Mouse (Mus musculus) urinary bladder, adult 2 months (tissue): ENCODE data around the gene Gpr141. TPM values are rescaled to one million over a fixed set of nuclear protein-coding genes. Genes with fewer than 3 reads are reported as not detected.
"Not testable (repeated sequence)": the region's sequence is repeated elsewhere in the genome, so short reads cannot be mapped to it uniquely, and the experiment has no call there.

Experiments used
- DNase-seq: peaks from one replicate; pipeline ENCODE4 v3.0.0; 2022; ENCODE audit warnings: low spot score
- polyA plus RNA-seq: library from polyadenylated mRNA; depleted of rRNA; stranded (reverse); fragments of >200 nt; gene quantifications from 2 replicates; pipeline ENCODE4 v1.2.3, GENCODE M21; 2012; rRNA removed

Gene Gpr141
- 0.36 and 0.66 TPM in 2 replicates for polyA plus RNA-seq

DNA sequence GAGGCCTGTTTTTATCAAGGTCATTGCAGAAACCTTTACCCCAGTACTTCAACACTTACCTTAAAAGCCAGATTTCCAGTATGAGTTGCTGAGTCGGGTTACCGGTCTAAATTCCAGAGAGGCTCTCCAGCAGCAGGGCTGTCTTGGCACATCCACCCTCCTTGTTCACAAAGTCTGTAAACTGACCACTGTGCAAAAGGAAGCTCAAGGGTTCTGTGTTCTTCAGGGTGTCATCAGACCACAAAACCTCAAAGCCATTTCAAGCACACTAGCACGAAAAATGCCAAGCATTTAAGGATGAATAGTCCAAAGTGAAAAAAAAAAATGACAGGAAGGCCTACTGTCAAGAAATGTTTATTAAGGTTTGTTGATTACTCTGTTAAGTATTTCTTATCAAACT lies at the start of gene Gpr141:
TSS of gene Gpr141 (minus strand) at position 187 of the 400 bp plus-strand sequence.
- DNase-seq, result no peak

DNA sequence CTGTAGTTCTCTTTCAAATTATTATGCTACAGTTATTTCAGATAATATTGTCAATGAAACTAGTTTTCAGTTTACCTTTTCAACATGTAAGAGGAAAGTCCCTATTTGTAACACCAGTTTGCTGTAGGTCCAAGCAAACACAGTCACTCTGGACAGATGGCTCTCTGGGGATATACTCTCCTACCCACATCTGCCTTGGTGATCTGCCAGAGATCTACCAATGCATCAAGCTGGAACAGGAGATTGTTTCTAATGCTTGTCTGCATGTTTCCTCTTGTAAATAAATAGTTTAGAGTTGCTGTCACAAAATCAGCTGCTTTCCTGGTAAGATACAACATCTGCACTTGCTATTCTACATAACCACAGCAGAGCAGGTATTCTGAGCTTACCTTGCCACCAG lies 40.2 kb upstream of the Gpr141 start:
- no peak for DNase-seq

DNA sequence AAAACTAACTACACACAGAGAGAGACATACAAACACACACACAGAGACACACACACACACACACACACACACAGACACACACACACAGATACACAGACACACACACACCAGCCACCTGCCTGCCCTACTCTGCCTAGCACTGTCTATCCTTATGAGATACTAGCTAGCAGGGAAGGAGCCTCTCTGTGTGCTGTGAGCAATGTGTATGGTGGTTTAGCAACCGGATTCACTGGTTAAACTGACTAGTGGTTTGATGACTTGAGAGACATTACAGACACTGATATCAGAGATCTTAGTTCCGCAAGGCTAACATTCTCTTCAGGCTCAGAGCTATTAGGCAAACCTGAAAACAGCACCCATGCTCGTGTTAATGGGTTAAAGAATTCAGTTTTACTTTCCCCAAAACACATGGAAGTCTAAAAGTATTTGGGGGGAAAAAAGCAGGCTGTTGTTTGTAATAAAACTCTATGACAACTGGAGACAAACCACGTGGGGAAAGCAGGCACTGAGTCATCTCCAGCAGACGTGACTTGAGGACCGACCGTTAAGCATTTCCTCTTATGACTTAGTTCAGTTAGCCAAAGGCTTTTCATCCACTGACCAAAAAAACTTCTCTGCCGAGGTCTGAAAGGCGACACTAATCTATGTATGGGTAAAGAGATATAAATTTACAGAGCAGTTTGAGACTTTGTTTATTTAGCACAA lies 30.7 kb upstream of the Gpr141 start:
- no peak for DNase-seq

DNA sequence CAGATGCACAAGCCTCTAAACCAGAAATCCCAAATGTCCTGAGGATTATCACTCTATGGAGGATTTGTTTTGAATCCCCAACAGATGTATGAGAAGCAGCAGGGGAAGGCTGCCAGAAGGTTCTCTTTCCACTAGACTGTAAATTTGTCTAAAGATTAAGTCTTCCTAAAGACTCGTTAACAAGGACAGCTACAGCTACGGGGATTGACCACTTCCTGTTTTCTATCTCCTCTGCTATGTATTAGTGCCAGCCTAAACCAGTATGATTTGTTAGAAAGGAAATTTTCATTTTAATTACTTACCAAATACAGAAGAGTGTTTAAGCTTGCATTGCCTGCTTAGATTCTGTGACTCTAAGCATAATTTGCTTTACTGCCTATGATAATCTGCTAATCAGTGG lies 30.0 kb upstream of the Gpr141 start:
- no peak for DNase-seq

DNA sequence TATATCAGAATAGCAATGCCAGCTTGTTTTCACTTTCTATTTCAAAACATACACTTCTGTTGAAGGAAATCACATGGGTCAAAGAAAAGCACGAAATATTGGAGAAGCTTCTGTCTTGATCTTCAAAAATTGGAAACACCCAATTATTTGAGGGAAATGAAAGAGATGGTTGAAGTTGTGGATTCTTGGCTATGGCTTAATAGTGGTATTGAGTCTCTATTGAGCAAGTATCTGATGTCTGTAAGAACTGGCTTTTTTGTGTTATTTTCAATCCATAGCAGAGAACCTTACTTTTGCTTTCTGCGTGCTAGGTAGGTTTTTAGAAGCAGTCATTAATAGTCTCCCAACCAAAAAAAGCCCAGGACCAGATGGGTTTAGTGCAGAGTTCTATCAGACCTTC lies 19.4 kb upstream of the Gpr141 start:
- DNase-seq, result no peak

DNA sequence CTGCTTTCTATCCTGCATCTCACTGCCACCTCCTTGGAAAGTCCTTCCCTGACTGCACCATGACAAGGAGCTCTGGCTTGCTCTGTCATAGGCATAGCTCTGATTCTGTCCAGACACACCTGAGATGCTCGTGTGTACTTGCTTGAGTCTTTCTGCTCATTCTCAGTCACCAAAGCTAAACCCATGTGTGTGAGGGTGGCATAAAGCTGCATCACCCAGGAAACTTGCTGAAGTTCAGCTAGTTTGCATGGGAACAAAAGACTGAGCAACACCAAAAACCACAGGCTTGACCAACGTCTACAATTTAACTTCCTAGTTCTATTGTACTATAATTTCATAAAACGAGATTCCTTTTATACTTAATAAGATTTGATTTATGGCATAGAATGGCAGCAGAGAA lies 18.6 kb upstream of the Gpr141 start:
- DNase-seq, result no peak

DNA sequence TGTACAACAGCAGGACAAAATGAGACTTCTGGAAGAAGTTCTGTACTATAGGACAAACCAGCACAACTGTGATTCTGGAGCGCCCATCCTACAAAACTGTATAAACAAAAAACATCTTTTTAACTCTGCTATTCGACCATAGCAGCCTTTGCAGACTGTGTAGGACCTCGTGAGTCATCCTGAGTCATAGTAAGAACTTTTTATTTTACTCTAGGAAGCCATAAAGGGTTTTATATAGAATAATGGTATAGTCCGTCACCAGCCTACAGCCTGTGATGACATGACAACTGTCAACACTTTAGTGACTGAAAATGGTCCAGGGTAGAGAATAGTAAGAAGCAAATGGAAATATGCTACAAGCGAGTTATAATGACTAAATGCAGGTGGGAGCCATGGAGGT lies 17.6 kb upstream of the Gpr141 start:
- DNase-seq, result no peak

DNA sequence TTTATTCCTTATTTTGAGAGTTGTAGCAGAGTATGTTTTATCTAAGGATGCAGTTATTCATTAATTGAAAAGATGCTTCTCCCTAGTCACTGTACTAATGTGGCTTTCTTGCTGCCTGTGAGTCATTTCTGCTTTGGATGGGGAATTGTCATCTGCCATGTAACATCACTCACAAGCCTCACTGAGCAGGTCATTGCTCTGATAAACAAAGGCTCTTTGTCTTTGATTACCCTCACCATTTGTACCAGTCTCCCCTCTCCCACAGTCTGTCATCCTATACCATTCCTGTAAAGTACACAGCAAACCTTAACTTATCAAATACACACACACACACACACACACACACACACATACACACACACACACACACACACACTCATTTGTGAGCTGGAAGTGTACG lies 16.1 kb upstream of the Gpr141 start:
- no peak for DNase-seq

DNA sequence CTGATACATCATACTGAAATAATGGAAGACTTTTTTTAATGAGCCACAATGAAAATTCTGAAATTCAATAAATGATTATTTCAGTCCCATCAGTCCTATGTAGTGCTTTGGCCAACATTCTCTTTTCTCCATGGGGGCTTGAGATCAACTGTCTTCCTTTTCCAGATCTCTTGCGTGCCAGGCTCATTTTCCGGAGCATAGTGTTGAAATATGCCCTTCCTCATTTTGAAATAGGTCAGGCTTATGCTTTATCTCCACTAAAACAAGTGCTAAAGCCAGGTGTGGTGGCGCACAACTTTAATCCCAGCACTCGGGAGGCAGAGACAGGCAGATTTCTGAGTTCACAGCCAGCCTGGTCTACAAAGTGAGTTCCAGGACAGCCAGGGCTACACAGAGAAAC lies 6.5 kb upstream of the Gpr141 start:
- DNase-seq, result no peak

DNA sequence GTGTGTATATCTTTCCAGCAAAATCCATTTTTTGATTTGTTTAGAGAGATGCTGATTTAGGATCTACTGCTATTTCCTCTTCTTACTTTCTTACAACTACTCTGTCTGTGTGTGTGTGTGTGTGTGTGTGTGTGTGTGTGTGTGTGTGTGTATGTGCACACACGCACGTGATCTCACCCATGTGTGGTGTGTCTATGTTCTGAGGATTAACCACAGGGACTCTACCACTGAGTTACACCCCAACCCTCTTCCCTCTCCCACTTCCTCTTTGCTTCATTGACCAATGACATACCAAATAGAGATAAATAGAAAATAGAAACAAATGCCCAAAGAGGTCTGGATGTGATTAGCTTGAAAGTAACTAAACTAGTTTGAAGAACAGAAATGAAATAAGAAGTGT lies 4.0 kb upstream of the Gpr141 start:
- no peak for DNase-seq

DNA sequence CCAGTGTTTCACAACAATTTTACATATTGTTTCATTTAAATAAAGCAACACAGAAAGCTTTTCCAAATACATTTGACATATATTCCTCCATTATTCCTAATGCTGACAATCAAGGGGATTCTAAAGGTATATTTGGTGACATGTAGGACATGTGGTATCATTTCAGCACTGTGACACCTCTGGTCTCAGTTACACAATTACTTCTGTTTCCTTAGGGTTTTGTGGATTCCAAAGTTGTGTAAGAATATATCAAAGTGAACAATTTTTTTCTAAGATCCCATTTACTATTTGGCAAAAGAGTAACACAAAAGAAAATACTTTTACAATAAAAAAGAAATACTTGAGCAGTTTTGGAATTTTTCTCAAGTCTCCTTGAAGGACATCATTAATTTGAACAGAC lies 2.4 kb downstream of the Gpr141 start:
- DNase-seq, result no peak

DNA sequence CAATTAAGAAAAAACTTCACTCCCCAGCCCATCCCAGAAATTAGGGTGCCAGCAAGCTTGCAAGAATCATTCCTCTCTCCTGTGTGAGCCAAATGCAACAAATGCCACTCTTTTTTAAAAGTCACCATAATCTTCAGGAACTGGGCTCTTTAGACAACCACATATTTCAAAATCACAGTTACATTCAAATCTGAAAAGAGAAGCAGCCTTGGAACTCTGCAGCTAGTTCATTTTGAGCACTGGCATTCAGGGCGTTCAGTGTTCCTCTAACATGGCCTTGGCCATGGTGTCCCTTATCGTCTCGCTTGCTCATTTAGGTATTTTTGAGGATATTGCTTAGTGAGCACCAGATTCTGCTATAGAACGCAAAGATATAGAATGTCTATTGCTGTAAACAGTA lies 4.1 kb downstream of the Gpr141 start:
- no peak for DNase-seq

DNA sequence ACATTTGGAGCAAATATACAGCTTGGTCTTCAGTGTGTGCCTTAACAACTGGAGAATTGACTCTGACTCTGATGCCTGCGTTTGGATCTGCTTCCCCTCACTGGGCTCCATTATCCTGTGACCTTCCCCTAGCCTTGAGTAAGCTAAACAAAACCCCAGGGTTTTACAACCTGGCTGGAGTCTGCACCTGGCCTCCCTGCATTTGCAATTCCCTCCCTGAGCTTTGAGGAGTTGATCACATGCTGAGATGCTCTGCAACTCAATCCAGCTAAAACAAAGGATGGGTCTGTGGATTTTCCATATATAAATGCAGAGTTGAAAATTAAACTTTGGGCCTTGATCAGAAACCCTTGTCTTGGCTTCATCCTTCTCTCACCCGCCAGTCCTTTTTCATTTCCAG lies 4.8 kb downstream of the Gpr141 start:
- no peak for DNase-seq

DNA sequence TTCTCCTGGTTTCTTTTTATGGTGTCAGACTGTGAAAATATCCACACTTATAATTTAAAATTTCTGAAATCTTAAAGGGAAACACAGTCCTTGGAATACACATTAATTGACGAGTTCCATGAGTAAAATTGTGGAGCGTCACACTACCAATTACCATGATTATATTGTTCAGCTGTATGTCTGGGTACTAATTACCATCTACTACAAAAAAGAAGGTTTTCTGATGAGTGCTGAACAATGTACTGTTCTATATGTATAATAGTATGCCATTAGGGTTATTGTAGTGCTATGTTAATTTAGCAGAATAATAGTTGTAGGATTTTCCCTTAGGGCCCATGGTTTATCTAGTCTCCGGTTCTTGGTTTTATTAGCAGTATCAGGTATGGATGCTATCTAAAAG lies 29.1 kb downstream of the Gpr141 start:
- no peak for DNase-seq

DNA sequence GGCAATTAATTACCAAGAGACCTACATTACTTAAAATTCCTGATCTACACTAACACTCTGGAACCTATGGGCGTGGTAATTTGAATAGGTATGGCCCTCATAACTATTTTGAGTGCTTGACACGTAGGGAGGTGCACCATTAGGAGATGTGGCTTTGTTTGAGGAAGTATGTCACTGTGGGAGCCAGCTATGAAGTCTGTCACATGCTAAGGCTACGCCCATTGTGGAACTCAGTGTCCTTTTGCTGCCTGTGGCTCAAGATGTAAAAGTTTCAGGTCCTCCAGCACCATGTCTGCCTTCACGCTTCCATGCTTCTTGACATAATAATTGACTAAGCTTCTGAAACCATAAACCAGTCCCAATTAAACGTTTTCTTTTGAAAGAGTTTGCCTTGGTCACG lies 29.6 kb downstream of the Gpr141 start:
- DNase-seq, result no peak

DNA sequence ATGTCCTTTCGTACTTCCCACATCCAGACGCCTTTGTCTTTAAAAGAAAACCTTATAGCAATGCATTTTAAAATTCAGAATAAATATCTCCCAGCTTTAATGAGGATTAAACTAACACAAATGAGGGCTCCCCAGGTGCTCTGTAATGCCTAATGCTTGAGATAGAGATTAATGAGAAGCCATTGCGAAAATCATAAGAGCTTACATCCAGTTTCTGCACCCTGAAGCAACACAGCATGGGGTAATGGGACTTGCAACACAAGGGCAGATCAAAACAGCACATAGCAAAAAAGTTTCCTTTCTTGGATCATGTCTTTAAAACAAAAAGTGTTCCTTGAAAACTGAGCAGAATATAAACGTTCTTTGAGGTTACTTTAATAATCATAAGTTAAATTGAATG lies 30.3 kb downstream of the Gpr141 start:
- no peak for DNase-seq

DNA sequence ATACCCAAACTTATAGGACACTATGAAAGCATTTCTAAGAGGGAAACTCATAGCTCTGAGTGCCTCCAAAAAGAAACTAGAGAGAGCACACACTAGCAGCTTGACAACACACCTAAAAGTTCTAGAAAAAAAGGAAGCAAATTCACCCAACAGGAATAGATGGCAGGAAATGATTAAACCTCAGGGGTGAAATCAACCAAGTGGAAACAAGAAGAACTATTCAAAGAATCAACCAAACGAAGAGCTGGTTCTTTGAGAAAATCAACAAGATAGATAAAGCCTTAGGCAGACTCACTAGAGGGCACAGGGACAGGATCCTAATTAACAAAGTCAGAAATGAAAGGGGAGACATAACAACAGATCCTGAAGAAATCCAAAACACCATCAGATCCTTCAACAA lies 36.1 kb downstream of the Gpr141 start:
- not testable (repeated sequence) for DNase-seq

DNA sequence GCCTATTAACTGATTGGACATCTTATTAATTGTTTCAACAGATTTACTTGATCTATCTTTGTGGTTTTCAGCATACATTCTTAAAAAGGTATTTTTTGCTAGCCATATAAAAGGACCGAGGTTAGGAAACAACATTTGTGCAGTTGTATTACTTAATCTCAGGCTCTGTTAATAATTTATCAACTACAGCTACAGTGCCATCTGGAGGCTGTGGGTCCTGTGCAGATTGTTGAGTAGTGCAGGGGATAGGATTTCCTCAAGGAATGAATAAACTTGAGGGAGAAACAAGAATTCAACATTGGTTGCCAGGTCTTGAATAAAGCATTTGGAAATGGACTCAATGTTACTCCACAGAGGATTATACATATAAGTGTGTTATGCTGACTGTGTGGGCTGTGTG lies 53.9 kb downstream of the Gpr141 start:
- DNase-seq, result no peak

DNA sequence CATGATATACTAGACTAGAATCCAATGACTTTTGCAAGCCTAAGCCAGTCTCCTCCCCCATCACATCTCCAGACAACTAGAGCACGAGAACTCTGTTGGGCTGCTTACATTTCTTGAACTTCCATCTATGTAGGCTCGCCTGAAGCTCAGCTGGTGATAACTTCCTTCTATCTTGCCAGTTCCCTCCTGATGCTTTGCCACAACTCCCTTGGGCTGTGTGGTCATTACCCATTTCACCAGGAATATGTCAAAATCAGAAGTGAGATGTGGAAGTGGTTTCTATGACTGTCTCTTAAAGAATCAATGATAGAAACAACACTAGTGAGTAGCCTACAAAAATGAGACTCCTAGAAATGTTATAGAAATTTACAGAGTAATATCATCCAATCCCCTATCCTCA lies 56.9 kb downstream of the Gpr141 start:
- DNase-seq, result no peak

DNA sequence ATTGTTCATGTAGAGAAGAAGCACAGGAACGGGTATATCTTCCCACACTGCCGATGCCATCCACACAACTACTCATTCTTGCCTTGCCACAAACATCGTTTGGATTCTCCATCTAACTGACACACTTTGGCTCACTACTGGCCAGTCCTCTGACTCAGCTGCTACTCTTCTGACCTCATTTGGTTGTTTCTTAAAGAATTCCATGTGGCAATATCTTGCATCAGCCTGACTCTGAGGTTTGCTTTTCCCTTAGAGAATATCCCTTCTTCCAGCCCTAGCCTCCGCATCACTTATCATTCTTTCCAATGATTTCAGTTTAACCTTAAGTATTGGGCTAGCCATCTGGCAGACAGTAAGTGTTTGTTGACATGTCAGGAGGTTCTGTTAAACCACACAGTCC lies 59.8 kb downstream of the Gpr141 start:
- DNase-seq, result no peak

DNA sequence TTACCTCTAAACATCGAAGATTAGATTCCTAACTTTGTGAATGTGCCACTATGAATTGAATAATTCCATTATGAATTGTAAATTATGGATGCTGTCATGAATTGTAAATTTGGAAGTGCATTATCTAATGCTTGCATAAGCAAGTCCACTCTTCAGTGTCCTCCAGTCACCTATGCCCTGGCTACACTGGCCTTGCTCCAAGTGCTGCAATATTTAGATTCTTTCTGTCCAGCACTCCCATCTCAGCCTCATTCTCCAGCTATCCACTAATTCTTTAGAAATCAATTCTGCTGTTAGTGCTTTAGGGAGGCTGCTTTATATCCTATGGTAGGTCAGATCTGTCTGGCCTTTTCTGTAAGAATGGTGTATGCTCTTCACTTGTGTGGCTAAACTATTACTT lies 60.8 kb downstream of the Gpr141 start:
- DNase-seq, result no peak

DNA sequence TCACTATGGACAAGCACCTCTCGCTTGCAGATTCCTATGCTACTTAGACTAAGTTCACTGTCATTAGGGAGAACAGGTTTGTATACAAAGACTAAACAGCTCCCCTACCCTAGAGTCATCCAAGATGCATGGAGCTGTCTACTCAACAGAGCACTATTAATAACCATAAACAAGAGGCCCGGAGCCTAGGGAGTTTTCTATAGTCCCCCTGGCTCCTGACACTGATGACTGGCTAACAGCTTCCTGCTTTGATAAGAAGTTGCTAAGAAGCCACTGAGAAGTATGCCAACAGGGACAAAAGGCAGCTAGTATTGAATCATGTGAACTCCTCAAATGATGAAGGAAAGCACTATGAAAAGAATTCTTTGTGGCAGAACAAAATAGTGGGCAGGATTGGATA lies 78.3 kb downstream of the Gpr141 start:
- DNase-seq, result no peak

DNA sequence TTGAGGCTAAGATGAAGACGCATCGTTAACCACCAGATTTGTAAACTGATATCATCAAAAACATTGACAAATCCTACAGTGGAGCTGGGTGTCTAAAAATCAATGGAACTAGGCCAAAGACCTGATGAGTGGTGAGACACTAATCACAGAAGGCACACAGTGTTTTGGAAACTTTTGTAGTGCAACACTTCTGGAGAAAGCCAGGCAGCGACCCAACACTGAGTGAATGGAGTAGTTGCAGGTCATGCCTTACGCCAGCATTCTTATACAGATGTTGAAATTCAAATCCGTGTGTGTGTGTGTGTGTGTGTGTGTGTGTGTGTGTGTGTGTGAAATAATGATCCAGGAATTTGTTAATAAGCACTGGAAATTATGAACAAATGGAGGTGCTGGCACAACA lies 79.5 kb downstream of the Gpr141 start:
- DNase-seq, result no peak

DNA sequence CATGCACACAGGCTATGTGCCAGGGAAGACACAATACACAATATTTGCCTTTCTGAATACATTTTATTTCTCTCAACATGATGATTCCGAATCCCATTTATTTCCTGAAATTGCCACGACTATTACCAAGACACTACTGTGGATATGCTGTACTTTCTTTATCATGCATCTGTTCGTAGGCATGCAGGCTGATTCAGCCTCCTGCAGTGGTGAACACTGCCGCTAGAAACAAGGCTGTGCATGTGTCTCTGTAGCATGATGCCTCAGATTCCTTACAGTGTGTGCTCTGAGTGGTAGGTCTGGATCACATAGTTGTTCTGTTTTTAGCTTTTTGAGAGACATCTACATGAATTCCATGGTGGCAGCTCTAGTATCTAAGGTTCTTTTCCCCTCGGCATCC lies 89.5 kb downstream of the Gpr141 start:
- DNase-seq, result no peak

DNA sequence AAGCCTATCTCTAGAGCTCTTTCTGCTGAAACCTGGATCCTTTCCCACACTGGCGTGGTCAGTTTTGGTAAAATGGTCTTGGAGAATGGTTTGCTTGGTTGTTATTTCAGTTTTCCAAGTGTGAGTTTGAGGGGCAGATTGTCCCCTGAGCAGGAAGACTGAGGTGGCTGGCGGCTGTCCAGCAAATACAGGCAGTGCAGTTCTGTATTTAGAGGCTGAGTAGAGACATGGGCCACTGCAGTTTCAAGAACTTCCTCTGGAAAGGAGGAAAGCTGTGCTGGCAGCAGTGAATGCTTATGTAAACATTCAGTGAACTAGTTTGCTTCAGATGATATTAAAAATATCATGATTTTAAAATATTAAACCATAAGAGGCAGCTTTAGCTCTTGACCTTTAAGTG lies 93.2 kb downstream of the Gpr141 start:
- no peak for DNase-seq
